Mouse (Mus musculus): ENCODE data around the gene Stk40. TPM values are rescaled to one million over a fixed set of nuclear protein-coding genes. Genes with fewer than 3 reads are reported as not detected.
"Not testable (repeated sequence)": the region's sequence is repeated elsewhere in the genome, so short reads cannot be mapped to it uniquely, and the experiment has no call there.

Stk40 gene
- polyA plus RNA-seq, 1 experiment from 2014 or later: 26.4 TPM

- 94% methylated on average over 7 of the region's 7 CpGs for WGBS
- not testable (repeated sequence) for H3K9ac ChIP-seq
These were observed 72.2 kb downstream of the Stk40 start for GRCm38 (mm10) chr4:126175980-126176379.

GRCm38 (mm10) chr4:126181170-126181957 is 77.6 kb downstream of the Stk40 start:
- Histone ChIP-seq H3K9ac (no peak overlapping the region), H3K4me2 (no peak overlapping the region), H3K36me3 (peaks cover 88% of the 10 kb centered on the region), H3K4me3 (no peak overlapping the region), H3K9me3 (no peaks in the 10 kb centered on the region), H3K4me1 (peaks cover 5% of the 10 kb centered on the region; the same call in 1 of the 2 replicates), H3K27me3 (replicated peaks) (no peaks in the 10 kb centered on the region), H3K27ac (replicated peaks) (no peak overlapping the region; the same call in 1 of the 2 replicates)
- ATAC-seq (ENCODE audit: extremely low read depth, insufficient number of reproducible peaks, low FRiP score, low TSS enrichment): no peak
- WGBS: 50% methylated on average over 7 of the region's 7 CpGs

More at GRCm38 (mm10) chr4:126175980-126176379, 72.2 kb downstream of the Stk40 start:
- not testable (repeated sequence) for ATAC-seq (ENCODE audit: extremely low read depth, insufficient number of reproducible peaks, low FRiP score, low TSS enrichment); H3K4me3 ChIP-seq; H3K4me2 ChIP-seq; H3K27me3 ChIP-seq (replicated peaks); H3K4me1 ChIP-seq; H3K27ac ChIP-seq (replicated peaks); H3K9me3 ChIP-seq
- peaks cover 93% of the 10 kb centered on the region for H3K36me3 ChIP-seq

- H3K4me3 ChIP-seq: no peak overlapping the region
- no peak overlapping the region for H3K27ac ChIP-seq (replicated peaks)
- peaks cover 89% of the 10 kb centered on the region for H3K36me3 ChIP-seq
- ATAC-seq (ENCODE audit: extremely low read depth, insufficient number of reproducible peaks, low FRiP score, low TSS enrichment): no peak
- no peak overlapping the region for H3K4me2 ChIP-seq
- no peak overlapping the region for H3K9ac ChIP-seq
- H3K27me3 ChIP-seq (replicated peaks): no peaks in the 10 kb centered on the region
- H3K9me3 ChIP-seq: no peaks in the 10 kb centered on the region
- WGBS: 81% methylated on average over 5 of the region's 5 CpGs
- peaks cover 5% of the 10 kb centered on the region; the same call in 1 of the 2 replicates for H3K4me1 ChIP-seq
These were observed 79.3 kb downstream of the Stk40 start for GRCm38 (mm10) chr4:126183034-126183433.

- H3K27me3 ChIP-seq (replicated peaks): no peaks in the 10 kb centered on the region
- H3K4me1 ChIP-seq: peaks cover 3% of the 10 kb centered on the region; the same call in 1 of the 2 replicates
- WGBS: 89% methylated on average over 3 of the region's 3 CpGs
- no peak overlapping the region for H3K9ac ChIP-seq
- peaks cover 90% of the 10 kb centered on the region for H3K36me3 ChIP-seq
- H3K4me3 ChIP-seq: no peak overlapping the region
- no peak overlapping the region for H3K27ac ChIP-seq (replicated peaks)
- ATAC-seq (ENCODE audit: extremely low read depth, insufficient number of reproducible peaks, low FRiP score, low TSS enrichment): no peak
- H3K4me2 ChIP-seq: no peak overlapping the region
- no peaks in the 10 kb centered on the region for H3K9me3 ChIP-seq
These were observed 83.3 kb downstream of the Stk40 start for GRCm38 (mm10) chr4:126187096-126187495.

Other genes with a start within 250 kb of the Stk40 start
- gene Csf3r, start 79.4 kb upstream of the Stk40 start, polyA plus RNA-seq (2015; fragmentation: Nextera tagmentation; extraction: Ambion mirVana): 0.43 and 0.69 TPM in 2 replicates
- 129 and 137 TPM in 2 replicates for gene Mrps15, start 57.0 kb upstream of the Stk40 start, polyA plus RNA-seq (2015; fragmentation: Nextera tagmentation; extraction: Ambion mirVana)
- 6.4 and 7.7 TPM in 2 replicates for gene Oscp1, start 45.4 kb upstream of the Stk40 start, polyA plus RNA-seq (2015; fragmentation: Nextera tagmentation; extraction: Ambion mirVana)
- gene Lsm10, start 7.3 kb upstream of the Stk40 start, polyA plus RNA-seq (2015; fragmentation: Nextera tagmentation; extraction: Ambion mirVana): 35.2 and 48.6 TPM in 2 replicates
- 30.9 and 34.2 TPM in 2 replicates for gene Eva1b, start 43.8 kb downstream of the Stk40 start, polyA plus RNA-seq (2015; fragmentation: Nextera tagmentation; extraction: Ambion mirVana)
- gene Sh3d21, start 59.5 kb downstream of the Stk40 start, polyA plus RNA-seq (2015; fragmentation: Nextera tagmentation; extraction: Ambion mirVana): 2.8 and 3.0 TPM in 2 replicates
- 127 and 134 TPM in 2 replicates for gene Thrap3, start 98.8 kb downstream of the Stk40 start, polyA plus RNA-seq (2015; fragmentation: Nextera tagmentation; extraction: Ambion mirVana)
- gene Map7d1, start 152.4 kb downstream of the Stk40 start, polyA plus RNA-seq (2015; fragmentation: Nextera tagmentation; extraction: Ambion mirVana): 36.7 and 37.1 TPM in 2 replicates
- 68.5 and 74.5 TPM in 2 replicates for gene Trappc3, start 158.4 kb downstream of the Stk40 start, polyA plus RNA-seq (2015; fragmentation: Nextera tagmentation; extraction: Ambion mirVana)
- gene Col8a2, start 182.8 kb downstream of the Stk40 start, polyA plus RNA-seq (2015; fragmentation: Nextera tagmentation; extraction: Ambion mirVana): 4.2 and 4.9 TPM in 2 replicates
- 40.5 and 44.6 TPM in 2 replicates for gene Adprhl2, start 217.7 kb downstream of the Stk40 start, polyA plus RNA-seq (2015; fragmentation: Nextera tagmentation; extraction: Ambion mirVana)
- gene Tekt2, start 221.7 kb downstream of the Stk40 start, polyA plus RNA-seq (2015; fragmentation: Nextera tagmentation; extraction: Ambion mirVana): 1.7 and 2.4 TPM in 2 replicates

All from heart, embryonic 13.5 days (tissue).